Mouse (Mus musculus) right cerebral cortex, postnatal 14 days (tissue): ENCODE results near the gene Spata5.
A peak's percentile ranks its signal among the peaks of the same experiment; 100 is the strongest.

ENCODE experiments used
- DNase-seq: peaks from one replicate; pipeline ENCODE4 v3.0.0; 2022

The Spata5 gene

GRCm38 (mm10) chr3:37421179-37421578, 1.5 kb downstream of the Spata5 start:
- DNase-seq, result no peak

GRCm38 (mm10) chr3:37426069-37426468, 6.4 kb downstream of the Spata5 start:
- no peak for DNase-seq

GRCm38 (mm10) chr3:37430359-37430758, 10.7 kb downstream of the Spata5 start:
- no peak for DNase-seq

GRCm38 (mm10) chr3:37439770-37440169, 20.1 kb downstream of the Spata5 start:
- no peak for DNase-seq

- no peak for DNase-seq
Measured at GRCm38 (mm10) chr3:37443409-37443808, 23.7 kb downstream of the Spata5 start.

GRCm38 (mm10) chr3:37455992-37456391, 36.3 kb downstream of the Spata5 start:
- DNase-seq, result no peak

- DNase-seq, result no peak
Measured at GRCm38 (mm10) chr3:37468170-37468569, 48.5 kb downstream of the Spata5 start.

GRCm38 (mm10) chr3:37469353-37469752, 49.7 kb downstream of the Spata5 start:
- DNase-seq, result no peak

GRCm38 (mm10) chr3:37470867-37471266, 51.2 kb downstream of the Spata5 start:
- no peak for DNase-seq

GRCm38 (mm10) chr3:37472461-37472860, 52.8 kb downstream of the Spata5 start:
- DNase-seq, result peak; percentile 17

GRCm38 (mm10) chr3:37476485-37476884, 56.8 kb downstream of the Spata5 start:
- no peak for DNase-seq

- DNase-seq, result no peak
Measured at GRCm38 (mm10) chr3:37477438-37478188, 57.9 kb downstream of the Spata5 start.

GRCm38 (mm10) chr3:37479771-37480170, 60.1 kb downstream of the Spata5 start:
- DNase-seq, result no peak

GRCm38 (mm10) chr3:37481295-37481694, 61.6 kb downstream of the Spata5 start:
- no peak for DNase-seq

- DNase-seq, result no peak
Measured at GRCm38 (mm10) chr3:37482720-37483119, 63.0 kb downstream of the Spata5 start.

GRCm38 (mm10) chr3:37483709-37484265, 64.1 kb downstream of the Spata5 start:
- DNase-seq, result no peak

- DNase-seq, result no peak
Measured at GRCm38 (mm10) chr3:37487639-37488038, 67.9 kb downstream of the Spata5 start.

GRCm38 (mm10) chr3:37488173-37488572, 68.5 kb downstream of the Spata5 start:
- no peak for DNase-seq

- DNase-seq, result no peak
Measured at GRCm38 (mm10) chr3:37490025-37490424, 70.3 kb downstream of the Spata5 start.

- DNase-seq, result no peak
Measured at GRCm38 (mm10) chr3:37500939-37501338, 81.2 kb downstream of the Spata5 start.

- no peak for DNase-seq
Measured at GRCm38 (mm10) chr3:37502552-37502951, 82.9 kb downstream of the Spata5 start.

GRCm38 (mm10) chr3:37503846-37504245, 84.2 kb downstream of the Spata5 start:
- no peak for DNase-seq

GRCm38 (mm10) chr3:37510055-37511032, 90.6 kb downstream of the Spata5 start:
- no peak for DNase-seq
